Mouse (Mus musculus) cerebellum, adult 2 months (tissue): ENCODE measurements around the gene Il2.

Source experiments
- CTCF ChIP-seq: fragments of 200-500 bp; IDR thresholded peaks from 2 replicates; pipeline ENCODE4 v1.5.1; 2011; ENCODE audit warnings: low read depth, mild to moderate bottlenecking, control low read depth, low read length, moderate library complexity, borderline replicate concordance; ENCODE audit not compliant: insufficient read depth
- POLR2A ChIP-seq: fragments of 200-500 bp; IDR thresholded peaks from 2 replicates; pipeline ENCODE4 v1.6.1; 2011; ENCODE audit warnings: low read length, control low read depth, borderline replicate concordance; ENCODE audit not compliant: insufficient read depth

DNA sequence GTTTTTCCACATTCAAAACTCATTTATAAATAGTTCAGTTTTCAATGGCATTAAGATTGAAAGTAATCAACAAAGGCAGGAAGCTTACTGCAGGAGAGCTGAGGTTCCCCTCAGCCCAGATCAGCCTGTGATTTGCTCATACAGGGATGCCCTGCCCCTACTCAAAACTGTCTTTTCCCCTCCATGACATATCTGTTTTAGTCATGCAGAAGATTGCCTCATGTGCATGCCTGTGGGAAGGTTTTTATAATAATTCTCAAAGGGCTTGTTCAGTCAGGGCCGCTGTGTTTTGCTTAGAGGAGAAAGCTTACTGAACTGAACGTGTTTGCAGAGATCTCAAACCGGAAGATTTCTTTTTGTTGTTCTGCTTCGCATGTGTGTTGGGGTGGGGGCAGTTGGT is 35.3 kb upstream of the Il2 start:
- no peak for TF ChIP-seq POLR2A
- no peak for TF ChIP-seq CTCF
